Mouse (Mus musculus) embryonic facial prominence, embryonic 10.5 days (tissue): ENCODE results near the gene Zfp513. TPM values are rescaled to one million over a fixed set of nuclear protein-coding genes. Genes with fewer than 3 reads are reported as not detected.
"Not testable (repeated sequence)": the region's sequence is repeated elsewhere in the genome, so short reads cannot be mapped to it uniquely, and the experiment has no call there.

Experiments
- DNase-seq: peaks from one replicate; pipeline ENCODE4 v3.0.0-alpha.2; 2017; ENCODE audit warnings: low spot score
- H3K27ac ChIP-seq: fragments of 300-500 bp; sonication (generic); replicated peaks from 2 replicates; pipeline ENCODE4 v1.5.1; 2016; ENCODE audit warnings: mild to moderate bottlenecking
- H3K27me3 ChIP-seq: fragments of 300-500 bp; sonication (generic); replicated peaks from 2 replicates; pipeline ENCODE4 v1.6.1; 2016; ENCODE audit warnings: low read depth, mild to moderate bottlenecking; ENCODE audit not compliant: poor library complexity, severe bottlenecking
- H3K36me3 ChIP-seq: fragments of 300-500 bp; sonication (generic); replicated peaks from 2 replicates; pipeline ENCODE4 v1.6.1; 2016; ENCODE audit warnings: mild to moderate bottlenecking, moderate library complexity
- H3K4me1 ChIP-seq: fragments of 300-500 bp; sonication (generic); 2 replicates; pipeline ENCODE4 v1.6.1; 2016
- H3K4me3 ChIP-seq: fragments of 300-500 bp; sonication (generic); 2 replicates; pipeline ENCODE4 v1.5.1; 2016; ENCODE audit warnings: mild to moderate bottlenecking, moderate library complexity
- H3K9me3 ChIP-seq: fragments of 300-500 bp; sonication (generic); 2 replicates; pipeline ENCODE4 v1.6.1; 2016; ENCODE audit warnings: mild to moderate bottlenecking
- WGBS: fragments of 180-500 bp; shearing (Covaris S2); methylation state at CpG from one replicate; pipeline ENCODE4 v1.1.7; 2016; 5-methylcytosine and 5-hydroxymethylcytosine counted together
- polyA plus RNA-seq: library from polyadenylated mRNA; unstranded; fragments of >200 nt; fragmentation: Nextera tagmentation; extraction: Ambion mirVana; gene quantifications from 2 replicates; pipeline ENCODE4 v1.2.1, GENCODE M21; 2016

Zfp513 gene
- polyA plus RNA-seq, 1 experiment from 2014 or later, result 11.4 TPM

GRCm38 (mm10) chr5:31219911-31220447 is 17.9 kb upstream of the Zfp513 start:
- Histone ChIP-seq H3K4me3 (peak overlapping the region; percentile 99), H3K9me3 (no peaks in the 10 kb centered on the region), H3K4me1 (peaks cover 16% of the 10 kb centered on the region), H3K36me3 (peaks cover 7% of the 10 kb centered on the region; the same call in 1 of the 2 replicates), H3K27ac (peak overlapping the region; percentile 97), H3K27me3 (no peaks in the 10 kb centered on the region)
- peak; percentile 77 for DNase-seq
- under 1% methylated on average over 40 of the region's 40 CpGs for WGBS

- H3K9me3 ChIP-seq, result no peaks in the 10 kb centered on the region
- no peak for DNase-seq
- peaks cover 16% of the 10 kb centered on the region for H3K4me1 ChIP-seq
- H3K4me3 ChIP-seq, result peak overlapping the region; percentile 99
- 2% methylated on average over 11 of the region's 11 CpGs for whole genome bisulfite sequencing
- H3K27me3 ChIP-seq, result no peaks in the 10 kb centered on the region
- H3K27ac ChIP-seq, result peak overlapping the region; percentile 97
- peaks cover 7% of the 10 kb centered on the region; the same call in 1 of the 2 replicates for H3K36me3 ChIP-seq
Observed at GRCm38 (mm10) chr5:31219474-31219873, 17.4 kb upstream of the Zfp513 start.

- Histone ChIP-seq H3K4me1 (peaks cover 16% of the 10 kb centered on the region), H3K27ac (no peak overlapping the region), H3K4me3 (peak overlapping the region; percentile 99), H3K27me3 (no peaks in the 10 kb centered on the region), H3K9me3 (no peaks in the 10 kb centered on the region), H3K36me3 (peaks cover 7% of the 10 kb centered on the region; the same call in 1 of the 2 replicates)
- DNase-seq, result no peak
- 4% methylated on average over 2 of the region's 2 CpGs for WGBS
Observed at GRCm38 (mm10) chr5:31219070-31219469, 17.0 kb upstream of the Zfp513 start.

GRCm38 (mm10) chr5:31218294-31218693 is 16.2 kb upstream of the Zfp513 start:
- no peaks in the 10 kb centered on the region for H3K27me3 ChIP-seq
- H3K36me3 ChIP-seq, result peaks cover 7% of the 10 kb centered on the region; the same call in 1 of the 2 replicates
- peak overlapping the region; percentile 99; the same call in 1 of the 2 replicates for H3K4me3 ChIP-seq
- DNase-seq, result no peak
- H3K27ac ChIP-seq, result no peak overlapping the region
- WGBS, result 66% methylated on average over 7 of the region's 7 CpGs
- H3K9me3 ChIP-seq, result no peaks in the 10 kb centered on the region
- peaks cover 16% of the 10 kb centered on the region for H3K4me1 ChIP-seq

- H3K4me3 ChIP-seq, H3K36me3 ChIP-seq, DNase-seq, H3K27ac ChIP-seq, H3K9me3 ChIP-seq, H3K27me3 ChIP-seq: not testable (repeated sequence)
- whole genome bisulfite sequencing, result 90% methylated on average over 6 of the region's 6 CpGs
- H3K4me1 ChIP-seq, result peaks cover 15% of the 10 kb centered on the region
Observed at GRCm38 (mm10) chr5:31216554-31216953, 14.5 kb upstream of the Zfp513 start.

GRCm38 (mm10) chr5:31204421-31204820 is 2.3 kb upstream of the Zfp513 start:
- Histone ChIP-seq H3K4me1 (peaks cover 22% of the 10 kb centered on the region), H3K27ac (no peak overlapping the region), H3K4me3 (no peak overlapping the region), H3K27me3 (no peaks in the 10 kb centered on the region), H3K9me3 (peaks cover 5% of the 10 kb centered on the region), H3K36me3 (peaks cover 79% of the 10 kb centered on the region)
- WGBS, result 95% methylated on average over 6 of the region's 6 CpGs
- no peak for DNase-seq

GRCm38 (mm10) chr5:31203866-31204265 is 1.8 kb upstream of the Zfp513 start:
- Histone ChIP-seq H3K36me3 (peaks cover 84% of the 10 kb centered on the region), H3K27ac (no peak overlapping the region), H3K9me3 (peaks cover 5% of the 10 kb centered on the region), H3K4me3 (no peak overlapping the region), H3K27me3 (no peaks in the 10 kb centered on the region), H3K4me1 (peaks cover 22% of the 10 kb centered on the region)
- 86% methylated on average over 2 of the region's 2 CpGs for WGBS
- no peak for DNase-seq

- peaks cover 84% of the 10 kb centered on the region for H3K36me3 ChIP-seq
- H3K4me1 ChIP-seq, result peaks cover 22% of the 10 kb centered on the region
- H3K27ac ChIP-seq, result peak overlapping the region; percentile 95
- no peaks in the 10 kb centered on the region for H3K27me3 ChIP-seq
- peak overlapping the region; percentile 89 for H3K4me3 ChIP-seq
- 88% methylated on average over 7 of the region's 7 CpGs for WGBS
- peaks cover 5% of the 10 kb centered on the region for H3K9me3 ChIP-seq
- DNase-seq, result no peak
Observed at GRCm38 (mm10) chr5:31202933-31203332, 830 bp upstream of the Zfp513 start.

- 23% methylated on average over 13 of the region's 13 CpGs for WGBS
- Histone ChIP-seq H3K27me3 (no peaks in the 10 kb centered on the region), H3K9me3 (peaks cover 5% of the 10 kb centered on the region), H3K36me3 (peaks cover 86% of the 10 kb centered on the region), H3K27ac (peak overlapping the region; percentile 95), H3K4me3 (peak overlapping the region; percentile 89), H3K4me1 (peaks cover 22% of the 10 kb centered on the region)
- no peak for DNase-seq
Observed at GRCm38 (mm10) chr5:31201042-31201741, 911 bp downstream of the Zfp513 start.

- no peak for DNase-seq
- WGBS, result 92% methylated on average over 27 of the region's 27 CpGs
- peaks cover 5% of the 10 kb centered on the region for H3K9me3 ChIP-seq
- H3K36me3 ChIP-seq, result peaks cover 86% of the 10 kb centered on the region
- H3K27me3 ChIP-seq, result no peaks in the 10 kb centered on the region
- no peak overlapping the region for H3K27ac ChIP-seq
- peak overlapping the region; percentile 89 for H3K4me3 ChIP-seq
- peaks cover 22% of the 10 kb centered on the region for H3K4me1 ChIP-seq
Observed at GRCm38 (mm10) chr5:31200327-31200768, 1.8 kb downstream of the Zfp513 start.

- peak overlapping the region; percentile 89; the same call in 1 of the 2 replicates for H3K4me3 ChIP-seq
- DNase-seq, result no peak
Observed at GRCm38 (mm10) chr5:31199893-31200292, 2.2 kb downstream of the Zfp513 start.

GRCm38 (mm10) chr5:31199321-31199892 is 2.7 kb downstream of the Zfp513 start:
- Histone ChIP-seq H3K4me3 (peak overlapping the region; percentile 3; the same call in 1 of the 2 replicates), H3K9me3 (peaks cover 5% of the 10 kb centered on the region), H3K36me3 (peaks cover 86% of the 10 kb centered on the region), H3K27me3 (no peaks in the 10 kb centered on the region), H3K4me1 (peaks cover 26% of the 10 kb centered on the region), H3K27ac (no peak overlapping the region)
- no peak for DNase-seq
- WGBS, result 94% methylated on average over 19 of the region's 19 CpGs

More at GRCm38 (mm10) chr5:31199893-31200292, 2.2 kb downstream of the Zfp513 start:
- Histone ChIP-seq H3K27ac (no peak overlapping the region), H3K4me1 (peaks cover 22% of the 10 kb centered on the region), H3K36me3 (peaks cover 86% of the 10 kb centered on the region), H3K9me3 (peaks cover 5% of the 10 kb centered on the region), H3K27me3 (no peaks in the 10 kb centered on the region)
- whole genome bisulfite sequencing, result 89% methylated on average over 9 of the region's 9 CpGs
